Comparison of ENCODE assay signal across 1 mouse cellular context in the genomic region with DNA sequence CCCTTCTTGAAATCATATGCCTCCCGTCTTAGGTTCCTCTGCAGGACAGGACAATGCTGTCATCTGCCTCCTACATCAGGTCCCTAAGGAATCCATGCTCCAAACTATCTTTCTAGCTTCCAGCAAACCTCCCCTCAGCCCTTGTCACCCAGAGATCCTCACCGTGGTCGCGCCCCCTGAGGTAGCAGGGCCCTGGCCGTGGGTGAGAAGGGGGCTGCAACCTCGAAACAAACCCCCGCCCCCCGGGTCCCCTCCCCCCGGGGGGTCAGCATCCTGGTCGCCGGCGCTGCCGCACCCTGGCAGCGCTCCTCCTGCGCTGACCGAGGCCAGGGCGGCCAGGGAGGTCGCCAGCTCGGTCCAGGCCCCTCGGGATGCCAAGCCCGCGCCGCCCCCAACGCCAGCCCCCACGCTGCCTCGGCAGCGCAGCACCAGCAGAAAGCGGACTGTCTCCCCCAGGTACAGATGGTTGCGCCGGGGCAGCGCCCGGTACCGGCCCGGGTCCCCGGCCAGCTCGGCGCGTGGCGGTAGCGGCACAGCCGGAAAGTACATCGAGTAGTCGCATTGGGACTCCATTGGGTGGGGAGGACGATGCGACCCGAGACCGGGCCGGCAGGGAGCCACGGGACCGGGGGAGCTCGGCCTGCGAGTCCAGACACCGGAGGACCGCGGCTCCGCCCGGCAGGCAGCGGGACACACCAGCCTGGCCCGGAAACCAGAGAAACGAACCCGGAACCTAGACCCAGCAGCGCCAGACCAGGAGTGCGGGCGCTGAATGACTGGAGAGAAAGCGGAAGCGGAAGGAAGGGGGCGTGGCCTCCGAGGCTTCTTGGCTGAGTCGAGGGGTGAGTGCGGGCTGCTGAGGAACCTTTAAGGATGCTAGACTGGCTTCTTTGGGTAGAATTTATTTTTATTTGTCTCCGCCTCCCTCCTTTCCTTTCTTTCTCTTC.
TF ChIP-seq lines count a peak whose summit lies in the region.

TSS of gene BC037034 (minus strand) at position 774 of the 947 bp plus-strand sequence.

TF ChIP-seq in MEL, 35 proteins besides CTCF, POLR2A, EP300 and RAD21 (continued from another document):
- TF ChIP-seq POLR2AphosphoS5 (IDR thresholded peaks at IDR 0.05; ENCODE audit: borderline replicate concordance, low read depth, low read length) (no peak), MYC (IDR thresholded peaks at IDR 0.05; ENCODE audit: low read depth, low read length) (0 out of 2 replicates have a peak, but pooled peaks have one; percentile 55), MXI1 (IDR thresholded peaks at IDR 0.05; ENCODE audit: low read depth, low read length) (peak; percentile 50; the same call in 1 of the 2 replicates), CHD1 (IDR thresholded peaks at IDR 0.05; ENCODE audit: low read depth, low read length) (0 out of 2 replicates have a peak, but pooled peaks have one; percentile 3), ZMIZ1 (IDR thresholded peaks at IDR 0.05; ENCODE audit: low read depth, low read length) (0 out of 2 replicates have a peak, but pooled peaks have one; percentile 43), MYB (IDR thresholded peaks at IDR 0.05; ENCODE audit: low read depth, low read length) (no peak), ZNF384 (IDR thresholded peaks at IDR 0.05; ENCODE audit: low read depth, low read length) (no peak), USF1 (IDR thresholded peaks at IDR 0.05; ENCODE audit: low read depth, low read length) (no peak)
